Mouse (Mus musculus) cerebellum, adult 9-10 months (tissue): ENCODE data around the gene Chd1.

ENCODE experiments used
- DNase-seq: peaks from one replicate; pipeline ENCODE4 v3.0.0; 2022

The Chd1 gene

DNA sequence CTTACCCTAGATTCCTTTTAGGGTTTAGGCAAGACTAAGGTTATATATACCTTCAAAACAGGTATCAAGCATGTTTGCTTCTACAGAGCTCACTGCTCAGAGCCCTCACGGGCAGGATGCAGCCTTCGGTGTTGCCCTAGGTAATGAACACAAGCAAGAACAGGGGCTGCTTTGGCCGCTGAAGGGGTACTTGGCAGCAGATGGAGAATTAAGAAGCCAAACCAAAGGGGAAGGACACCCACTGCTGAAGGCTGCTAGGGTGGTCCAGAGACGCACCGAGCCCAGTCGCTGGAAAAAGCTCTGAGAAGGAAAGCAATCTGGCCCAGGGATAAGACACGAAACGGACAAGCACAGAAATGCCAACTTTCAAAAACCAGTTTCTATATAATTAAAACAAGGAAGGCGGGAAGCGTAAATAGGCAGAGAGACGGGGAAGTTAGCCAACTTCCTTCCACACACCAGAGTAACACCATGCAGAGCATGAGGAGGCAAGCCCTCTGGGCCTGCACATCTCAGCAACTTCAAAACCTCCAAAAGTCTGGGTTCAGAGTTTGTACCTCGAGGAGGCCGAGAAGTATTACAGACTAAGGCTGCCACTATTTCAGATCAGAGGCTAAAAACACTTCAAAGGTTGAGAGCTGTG, 107.5 kb downstream of the Chd1 start:
- peak; percentile 14 for DNase-seq

DNA sequence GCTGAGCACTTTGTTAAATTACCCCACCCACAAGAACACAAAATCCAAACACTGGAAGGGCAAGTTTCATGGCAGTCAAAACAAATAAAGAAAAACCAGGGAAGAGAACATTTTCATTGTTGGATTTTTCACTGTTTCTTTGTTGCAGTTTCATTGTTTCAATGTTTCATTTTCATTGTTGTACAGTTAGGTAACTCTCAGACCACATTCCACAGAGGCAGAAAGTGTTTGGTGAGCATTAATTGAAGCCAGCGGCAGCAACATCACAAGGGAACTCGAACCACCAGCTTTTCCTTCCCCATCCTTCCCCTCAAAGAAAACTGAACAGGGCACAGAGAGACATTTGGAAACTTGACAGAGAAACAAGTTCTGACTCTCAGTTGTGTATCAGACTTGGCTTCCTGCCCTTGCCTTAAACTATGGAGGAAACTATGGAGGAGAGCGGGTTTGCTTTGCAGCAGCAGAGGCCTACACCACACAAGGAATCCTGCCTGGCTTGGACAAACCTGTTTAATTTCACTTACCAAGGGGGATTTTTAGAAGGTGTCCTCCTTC, 109.0 kb downstream of the Chd1 start:
- no peak for DNase-seq

DNA sequence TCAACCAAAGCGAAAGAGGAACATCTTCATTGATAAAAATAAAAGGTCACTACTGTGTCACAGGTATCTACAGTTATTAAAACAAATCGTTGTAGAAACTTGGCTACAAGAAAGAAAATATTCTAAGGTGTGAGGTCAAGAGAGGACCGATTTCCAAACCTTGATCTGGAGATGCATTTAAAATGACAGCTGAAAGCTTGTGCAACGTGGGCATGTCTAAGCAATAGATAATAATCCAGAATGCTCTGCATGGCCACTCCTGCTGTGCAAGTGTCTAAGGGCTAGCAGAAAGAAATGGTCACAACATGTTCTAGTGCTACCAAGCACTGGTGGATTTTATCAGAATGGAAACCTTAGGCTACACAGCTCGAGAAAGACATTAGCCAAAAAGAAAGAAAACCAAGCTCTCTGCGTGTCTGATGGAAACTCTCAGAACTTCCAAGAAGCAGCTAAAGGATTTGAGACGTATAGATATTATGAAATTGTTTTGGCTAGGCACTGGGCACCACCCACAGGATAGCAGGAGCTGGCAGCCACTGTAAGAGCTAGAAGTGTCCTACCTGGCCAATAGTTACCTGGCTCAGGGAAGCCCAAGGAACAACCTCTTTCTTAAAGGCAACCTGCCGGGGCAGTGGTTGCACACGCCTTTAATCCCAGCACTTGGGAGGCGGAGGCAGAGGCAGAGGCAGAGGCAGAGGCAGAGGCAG, 110.7 kb downstream of the Chd1 start:
- peak; percentile 6 for DNase-seq

DNA sequence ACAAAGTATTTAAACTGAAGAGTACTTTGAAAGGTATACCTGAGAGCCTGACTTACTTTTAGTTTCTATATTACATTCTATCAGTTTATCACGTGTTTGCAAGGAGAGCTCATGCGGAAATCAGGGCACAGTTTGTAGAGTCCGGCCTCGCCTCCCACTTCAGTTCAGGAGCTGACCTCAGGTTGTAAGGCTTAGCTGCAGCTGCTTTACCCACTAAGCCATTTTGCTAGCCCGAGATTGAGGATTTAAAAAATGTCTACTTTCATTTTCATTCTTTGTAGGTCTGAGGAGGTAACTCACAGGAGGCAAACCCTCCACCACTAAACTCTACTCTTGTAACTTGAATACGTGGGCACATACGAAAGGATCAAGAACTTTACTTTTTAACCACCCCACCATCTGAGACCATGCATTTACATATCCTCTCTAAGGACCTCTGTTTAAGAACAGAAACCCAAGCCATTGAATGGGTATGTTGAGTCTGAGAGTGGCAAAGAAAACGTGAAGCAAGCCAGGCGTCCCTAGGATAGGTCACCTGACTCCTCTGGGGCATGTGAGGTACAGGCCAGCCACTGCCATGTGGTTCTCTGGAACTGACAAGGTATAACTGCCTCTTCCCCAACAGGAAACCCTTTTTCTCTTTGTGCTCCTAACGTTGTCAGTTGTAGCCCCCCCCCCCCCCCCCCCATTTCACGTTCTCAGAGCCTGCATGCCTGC, 111.8 kb downstream of the Chd1 start:
- DNase-seq = no peak

DNA sequence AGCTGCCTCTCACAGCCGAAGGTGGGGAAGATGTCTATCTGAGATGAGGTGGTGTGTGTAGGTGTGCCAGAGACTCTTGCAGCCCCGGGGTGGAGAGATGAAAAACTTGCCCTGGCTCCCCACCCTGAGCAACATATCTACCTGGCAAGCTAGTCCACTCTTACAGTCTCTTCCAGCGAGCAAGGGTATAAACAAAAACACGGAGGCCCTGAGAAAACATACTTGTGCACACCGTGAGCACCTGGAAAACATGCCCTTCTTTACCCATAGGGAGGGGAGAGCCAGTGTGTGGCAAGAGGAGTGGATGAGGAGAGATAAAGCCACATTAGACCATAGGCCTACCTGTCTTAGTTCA, 112.3 kb downstream of the Chd1 start:
- DNase-seq = no peak

DNA sequence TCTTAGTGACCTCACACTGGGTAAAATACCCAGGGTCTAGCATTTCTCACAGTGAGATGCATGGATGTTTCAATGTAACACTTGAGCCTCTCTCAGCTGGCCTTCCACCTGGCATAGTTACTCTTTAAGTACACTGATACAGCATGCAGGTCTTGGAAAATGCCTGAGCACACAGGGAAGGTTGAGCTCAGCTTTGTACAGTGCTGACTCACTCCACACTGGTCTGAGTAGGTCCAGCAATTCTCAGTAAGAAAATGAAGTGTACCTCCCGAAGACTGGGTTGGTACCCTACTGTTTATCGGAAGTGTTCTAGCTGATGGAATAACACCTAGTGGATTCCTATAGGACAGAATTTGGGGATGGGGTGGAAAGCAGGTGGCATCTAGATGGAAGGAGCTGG, 112.9 kb downstream of the Chd1 start:
- DNase-seq = no peak

DNA sequence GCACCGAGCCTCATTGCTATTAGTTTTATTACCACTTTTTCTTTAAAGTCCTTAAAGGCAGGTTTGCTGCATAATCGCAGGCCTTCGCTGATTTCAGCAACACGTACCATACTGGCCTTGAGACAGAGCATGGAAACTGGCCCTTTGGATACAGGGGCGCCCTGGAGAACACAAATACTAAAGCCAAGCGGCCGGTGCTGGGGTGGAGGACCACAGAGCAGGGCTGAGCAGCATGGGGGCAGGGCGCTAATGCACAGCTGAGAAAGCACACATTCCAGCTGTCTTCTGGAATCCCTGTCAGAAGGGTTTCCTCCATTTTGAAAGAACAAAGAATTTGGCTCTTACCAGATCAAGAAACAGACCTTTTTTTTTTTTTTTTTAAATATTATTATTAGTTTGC, 113.6 kb downstream of the Chd1 start:
- DNase-seq = no peak

DNA sequence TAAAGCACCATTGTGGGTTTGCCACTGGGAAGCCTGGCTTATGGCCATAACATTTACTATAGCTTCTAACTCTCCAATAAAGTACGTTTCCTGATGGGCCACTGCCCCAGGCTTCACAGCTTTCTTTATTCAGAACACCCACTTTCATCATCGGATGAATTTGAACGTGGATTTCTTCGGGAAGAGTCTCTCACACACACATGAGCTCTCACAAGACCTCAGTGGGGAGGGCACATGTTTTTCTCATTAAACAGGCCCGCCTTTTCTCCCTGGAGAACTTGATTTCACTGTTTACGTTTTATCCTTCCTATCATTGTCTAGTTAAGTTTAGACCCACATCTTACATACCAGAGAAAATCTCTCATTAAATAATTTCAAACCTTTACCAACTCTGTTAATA, 115.4 kb downstream of the Chd1 start:
- peak; percentile 19 for DNase-seq

DNA sequence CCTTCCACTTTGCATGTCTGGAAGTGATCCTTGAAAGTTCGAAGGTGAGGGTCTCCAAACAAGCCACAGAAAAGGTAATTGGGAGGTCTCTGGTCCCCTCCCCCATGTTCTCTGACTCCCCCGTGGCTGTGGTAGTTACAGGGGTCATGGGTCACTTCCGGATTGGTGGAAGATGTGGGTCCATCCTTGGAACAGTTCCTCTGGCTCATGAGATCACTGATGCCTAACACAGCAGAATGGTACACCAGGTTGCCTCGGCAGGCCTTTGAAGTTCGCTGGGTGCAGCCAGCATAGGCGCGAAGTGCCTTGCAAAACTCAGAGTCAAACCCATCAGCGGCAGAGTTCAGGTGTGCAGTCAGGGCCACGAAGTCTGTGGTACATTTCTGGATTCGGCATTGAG, 116.0 kb downstream of the Chd1 start:
- DNase-seq = peak; percentile 34

DNA sequence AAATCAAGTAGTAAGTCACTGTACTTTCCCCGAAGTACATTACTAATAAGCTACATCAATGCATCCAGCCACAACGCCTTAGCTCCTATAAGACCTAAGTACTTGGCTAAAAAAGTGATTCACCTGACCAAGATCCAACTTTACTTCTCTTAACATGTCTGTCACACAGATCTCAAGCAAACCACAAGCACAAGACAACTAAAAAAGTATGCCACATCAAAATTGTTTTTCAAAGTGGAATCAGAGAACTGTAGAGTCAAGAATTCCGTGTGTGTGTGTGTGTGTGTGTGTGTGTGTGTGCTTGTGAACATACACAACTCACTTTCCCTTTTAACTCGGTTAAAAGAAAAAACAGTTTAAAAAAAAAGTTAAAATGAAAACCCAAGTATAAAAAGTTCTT, 116.9 kb downstream of the Chd1 start:
- DNase-seq = peak; percentile 10
